Mouse (Mus musculus): ENCODE measurements around the gene Prap1. TPM values are rescaled to one million over a fixed set of nuclear protein-coding genes. Genes with fewer than 3 reads are reported as not detected.

Gene Prap1
- polyA plus RNA-seq, 2 experiments from 2014 or later = not detected

- no peak for ATAC-seq
Measured at GRCm38 (mm10) chr7:140135106-140135770, 42.0 kb downstream of the Prap1 start.

GRCm38 (mm10) chr7:140137135-140138020 is 44.2 kb downstream of the Prap1 start, which contains the start of gene Mtg1:
Gene Mtg1 (plus strand): TSS chr7:140137564.
- peak; percentile 90 for ATAC-seq

- no peak for ATAC-seq
Measured at GRCm38 (mm10) chr7:140138021-140138310, 44.8 kb downstream of the Prap1 start.

- ATAC-seq = peak; percentile 43
Measured at GRCm38 (mm10) chr7:140141350-140141749, 48.2 kb downstream of the Prap1 start.

- no peak for ATAC-seq
Measured at GRCm38 (mm10) chr7:140144550-140144949, 51.4 kb downstream of the Prap1 start.

Other genes with a start within 250 kb of the Prap1 start
- under 1 TPM; 0.44 to 0.58 TPM for gene Kndc1, start 198.7 kb upstream of the Prap1 start, polyA plus RNA-seq (2017; shearing (Covaris generic))
- 1 to 10 TPM; 3.7 to 6.1 TPM for gene Utf1, start 149.6 kb upstream of the Prap1 start, polyA plus RNA-seq (2017; shearing (Covaris generic))
- 1 to 10 TPM in 1 of 2 experiments, under 1 TPM in 1; 0.46 to 1.6 TPM for gene 6430531B16Rik, start 114.6 kb upstream of the Prap1 start, polyA plus RNA-seq (2017; shearing (Covaris generic))
- 10 to 100 TPM; 14.0 to 17.8 TPM for gene Adam8, start 100.8 kb upstream of the Prap1 start, polyA plus RNA-seq (2017; shearing (Covaris generic))
- 10 to 100 TPM; 28.8 to 33.0 TPM for gene Zfp511, start 57.0 kb upstream of the Prap1 start, polyA plus RNA-seq (2017; shearing (Covaris generic))
- gene Tubgcp2, start 56.7 kb upstream of the Prap1 start, polyA plus RNA-seq (2017; shearing (Covaris generic)) = 10 to 100 TPM; 29.2 to 52.0 TPM
- gene Msx3, start 44.3 kb upstream of the Prap1 start, polyA plus RNA-seq (2017; shearing (Covaris generic)) = under 1 TPM in 1 of 2 experiments, not detected in 1; 0.20 TPM
- not detected for gene Caly, start 10.8 kb upstream of the Prap1 start, polyA plus RNA-seq (2017; shearing (Covaris generic))
- 1 to 10 TPM; 6.0 to 7.6 TPM for gene Fuom, start 9.0 kb downstream of the Prap1 start, polyA plus RNA-seq (2017; shearing (Covaris generic))
- gene Paox, start 22.4 kb downstream of the Prap1 start, polyA plus RNA-seq (2017; shearing (Covaris generic)) = 1 to 10 TPM; 2.4 to 3.7 TPM
- gene Echs1, start 23.1 kb downstream of the Prap1 start, polyA plus RNA-seq (2017; shearing (Covaris generic)) = 10 to 100 TPM; 69.1 to 90.2 TPM
- gene Mtg1, start 44.2 kb downstream of the Prap1 start, polyA plus RNA-seq (2017; shearing (Covaris generic)) = 10 to 100 TPM; 28.7 to 33.1 TPM
- gene Sprn, start 61.5 kb downstream of the Prap1 start, polyA plus RNA-seq (2017; shearing (Covaris generic)) = not detected
- gene Olfr522, start 71.4 kb downstream of the Prap1 start, polyA plus RNA-seq (2017; shearing (Covaris generic)) = not detected
- not detected for gene Olfr523, start 79.8 kb downstream of the Prap1 start, polyA plus RNA-seq (2017; shearing (Covaris generic))
- not detected for gene Olfr524, start 112.6 kb downstream of the Prap1 start, polyA plus RNA-seq (2017; shearing (Covaris generic))
- not detected for gene Cd163l1, start 124.9 kb downstream of the Prap1 start, polyA plus RNA-seq (2017; shearing (Covaris generic))
- gene 5830411N06Rik, start 153.9 kb downstream of the Prap1 start, polyA plus RNA-seq (2017; shearing (Covaris generic)) = under 1 TPM; 0.25 to 0.66 TPM
- gene Olfr525, start 227.5 kb downstream of the Prap1 start, polyA plus RNA-seq (2017; shearing (Covaris generic)) = under 1 TPM; 0.20 to 0.35 TPM
- not detected for gene Olfr527, start 240.6 kb downstream of the Prap1 start, polyA plus RNA-seq (2017; shearing (Covaris generic))

Data from CD4-positive, CD25-positive, alpha-beta regulatory T cell, adult 4 months (primary cell).